Mouse (Mus musculus): ENCODE measurements around the gene Arhgef15.
A peak's percentile ranks its signal among the peaks of the same experiment; 100 is the strongest.
"Not testable (repeated sequence)": the region's sequence is repeated elsewhere in the genome, so short reads cannot be mapped to it uniquely, and the experiment has no call there.

The Arhgef15 gene

DNA sequence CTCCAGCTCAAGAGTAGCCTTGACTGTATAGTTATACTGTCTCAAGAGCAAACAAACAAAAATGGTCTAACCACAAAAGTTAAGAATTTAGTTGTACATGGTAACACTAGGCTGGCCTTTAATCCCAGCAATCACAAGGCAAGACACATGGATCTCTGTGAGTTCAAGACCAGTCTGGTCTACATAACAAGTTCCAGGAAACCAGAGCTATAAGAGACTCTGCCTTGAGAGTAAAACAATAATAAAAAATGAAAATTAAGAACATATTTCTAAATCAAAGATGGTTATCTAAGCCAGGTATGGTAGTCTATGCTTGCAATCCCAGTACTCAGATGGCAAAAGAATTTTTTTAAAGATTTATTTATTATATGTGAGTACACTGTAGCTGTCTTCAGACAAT lies 7.8 kb upstream of the Arhgef15 start:
- DNase-seq, result no peak

DNA sequence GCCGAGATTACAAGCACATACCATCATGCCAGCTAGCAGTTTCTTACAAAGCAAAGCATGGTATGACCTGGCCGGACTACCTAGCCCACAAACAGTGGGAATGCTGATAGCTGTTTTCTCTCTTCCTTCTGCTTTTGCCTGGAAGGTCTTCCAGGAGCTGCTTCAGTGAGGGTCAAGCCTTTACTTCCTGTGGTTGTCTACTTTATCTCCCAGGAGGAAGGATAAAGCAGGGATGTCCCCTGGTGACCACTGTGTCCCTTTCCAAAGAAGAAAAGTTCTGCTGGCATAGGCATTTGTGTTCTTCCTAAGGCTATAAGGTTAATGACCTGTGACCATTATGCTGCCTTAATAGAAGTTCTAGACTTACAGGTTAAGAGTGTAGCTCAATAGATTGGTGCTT lies 6.1 kb upstream of the Arhgef15 start:
- DNase-seq, result no peak

DNA sequence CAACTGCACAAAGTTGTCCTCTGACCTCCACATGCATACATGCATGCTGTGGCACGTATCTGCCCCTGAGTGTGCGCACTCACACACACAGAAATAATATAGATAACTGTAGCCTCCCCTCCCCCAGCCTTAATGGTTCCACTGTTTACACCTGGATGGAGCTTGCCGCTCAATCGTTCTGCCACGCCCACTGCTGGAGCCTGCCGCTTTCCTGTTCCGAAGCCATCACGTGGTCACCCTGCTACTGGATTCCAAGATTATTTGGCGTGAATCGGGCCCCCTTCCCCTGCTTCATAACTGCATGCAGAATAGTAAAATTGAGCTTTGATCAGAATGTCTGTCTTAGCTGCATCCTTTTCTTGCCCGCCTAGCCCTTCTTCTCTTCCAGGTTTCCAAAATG lies 4.9 kb upstream of the Arhgef15 start:
- DNase-seq, result not testable (repeated sequence)

DNA sequence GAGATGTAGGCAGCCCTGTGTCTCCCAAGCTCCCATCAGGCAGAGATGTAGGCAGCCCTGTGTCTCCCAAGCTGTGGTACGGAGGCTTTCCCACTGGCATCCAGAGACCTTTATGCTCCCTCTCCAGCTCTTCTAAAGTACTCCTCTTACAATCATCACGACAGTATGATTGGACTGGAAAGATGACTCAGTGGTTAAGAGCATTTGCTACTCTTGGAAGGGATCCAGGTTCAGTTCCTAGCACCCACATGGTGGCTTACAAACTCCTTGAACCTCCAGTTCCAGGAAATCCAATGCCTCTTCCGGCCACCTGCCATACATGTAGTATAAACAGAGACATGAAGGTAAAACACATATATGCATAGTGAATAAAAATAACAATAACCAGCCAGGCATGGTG lies 4.3 kb upstream of the Arhgef15 start:
- DNase-seq, result no peak

DNA sequence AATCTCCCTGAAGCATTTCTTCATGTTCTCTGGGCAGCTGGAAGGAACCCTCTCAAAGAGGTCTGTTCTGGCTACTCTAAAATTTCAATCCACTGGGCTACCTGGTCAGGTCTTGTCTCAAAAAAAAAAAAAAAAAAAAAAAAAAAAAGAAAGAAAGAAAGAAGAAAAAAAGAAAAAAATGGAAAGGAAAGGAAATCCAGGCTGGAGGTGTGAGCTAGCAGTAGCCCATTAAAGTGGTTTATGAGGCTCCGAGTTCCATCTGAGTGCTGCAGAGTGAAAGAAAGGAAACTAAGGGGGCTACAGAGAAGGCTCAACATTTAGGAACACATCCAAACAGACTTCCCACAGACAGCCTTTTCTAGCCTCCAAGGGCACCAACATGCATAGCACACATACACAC lies 691 bp upstream of the Arhgef15 start:
- no peak for DNase-seq

DNA sequence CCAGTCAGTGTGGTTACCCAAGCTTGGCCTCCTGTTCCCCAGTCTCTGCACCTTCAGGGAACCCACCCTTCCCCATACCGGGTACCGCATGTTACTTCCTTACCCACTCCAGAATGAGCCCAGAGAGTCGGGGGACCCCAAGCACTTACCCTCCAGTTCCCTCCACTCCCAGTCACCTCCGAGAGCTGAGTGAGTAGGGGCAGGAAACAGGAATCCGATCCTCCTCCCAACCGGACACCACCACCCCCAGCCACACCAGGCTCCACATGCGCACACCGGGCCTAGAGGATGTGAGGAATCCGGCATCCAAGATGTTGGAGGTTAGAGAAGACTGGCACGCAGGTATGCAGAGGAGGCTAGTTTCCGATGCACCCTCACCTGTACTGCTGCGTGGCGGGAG lies 583 bp downstream of the Arhgef15 start:
- no peak for DNase-seq

DNA sequence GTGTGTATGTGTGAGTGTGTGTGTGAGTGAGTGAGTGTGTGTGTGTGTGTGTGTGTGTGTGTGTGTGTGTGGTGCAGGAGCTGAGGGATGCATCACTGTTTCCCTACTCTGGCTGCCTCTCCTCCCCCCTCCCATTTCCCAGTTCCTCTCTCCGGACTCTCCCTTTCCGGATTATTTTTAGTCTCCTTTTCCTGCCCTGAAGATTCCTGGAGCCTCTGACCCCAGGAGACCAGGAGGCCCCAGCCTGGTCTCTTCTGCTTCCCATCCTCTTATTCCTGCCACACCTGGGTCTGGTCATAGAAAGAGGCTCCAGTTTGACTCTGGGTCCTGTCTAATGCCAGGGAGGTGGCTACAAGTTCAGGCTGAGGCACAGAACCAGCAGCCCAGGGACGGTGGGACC lies 1.2 kb downstream of the Arhgef15 start:
- no peak for DNase-seq

DNA sequence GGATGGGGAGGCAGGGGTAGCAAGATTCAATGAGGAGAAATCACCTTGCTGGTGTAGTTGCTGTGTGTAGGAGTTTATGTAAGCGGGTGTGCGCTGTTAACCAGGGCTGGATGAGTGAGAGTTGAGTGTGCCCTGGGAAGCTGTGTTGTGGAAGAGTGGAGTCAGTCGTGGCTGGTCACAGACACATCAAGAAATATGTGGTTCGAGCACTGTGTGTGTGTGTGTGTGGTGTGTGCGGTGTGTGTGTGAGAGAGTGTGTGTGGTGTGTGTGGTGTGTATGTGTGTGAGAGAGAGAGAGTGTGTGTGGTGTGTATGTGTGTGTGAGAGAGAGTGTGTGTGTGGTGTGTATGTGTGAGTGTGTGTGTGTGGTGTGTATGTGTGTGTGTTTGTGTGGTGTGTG lies 1.8 kb downstream of the Arhgef15 start:
- DNase-seq, result no peak

DNA sequence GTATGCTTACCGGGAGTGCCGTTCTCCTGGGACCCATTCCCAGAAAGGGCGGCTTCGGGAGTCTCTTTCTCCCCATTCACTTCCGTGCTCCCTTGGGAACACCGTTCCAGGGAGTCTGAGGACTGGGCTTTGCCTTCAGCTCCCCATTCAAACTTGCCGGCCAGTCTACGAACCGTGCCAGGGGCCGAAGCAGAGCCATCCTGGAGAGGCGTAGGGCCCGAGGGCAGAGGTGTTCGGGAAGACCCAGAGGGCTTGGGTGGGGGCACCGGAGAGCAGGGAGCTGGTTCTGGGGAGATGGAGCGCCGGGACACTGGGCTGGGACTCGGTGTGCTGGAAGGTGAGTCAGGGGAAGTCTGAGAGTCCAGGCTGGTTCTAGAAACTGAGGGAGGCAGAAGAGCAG lies 2.9 kb downstream of the Arhgef15 start:
- DNase-seq, result no peak

DNA sequence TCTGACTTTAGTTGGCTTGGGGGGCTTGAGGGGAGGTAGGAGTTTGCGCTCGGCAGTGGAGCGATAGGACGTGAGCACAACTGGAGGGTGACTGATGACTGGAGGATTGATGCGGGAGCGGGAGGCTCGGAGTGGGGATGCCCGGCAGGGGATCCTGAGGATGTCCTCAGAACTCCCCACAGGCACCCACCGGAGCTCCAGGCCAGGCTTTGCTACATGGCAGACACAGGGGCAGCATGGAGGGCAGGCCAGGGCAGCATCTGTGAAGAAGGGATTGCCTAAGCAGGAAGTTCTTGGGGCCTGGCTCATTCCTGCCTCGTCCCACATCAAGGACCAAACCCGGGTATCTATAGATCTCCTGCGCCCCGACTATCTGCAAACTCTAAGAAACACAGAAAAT lies 3.4 kb downstream of the Arhgef15 start:
- DNase-seq, result no peak

DNA sequence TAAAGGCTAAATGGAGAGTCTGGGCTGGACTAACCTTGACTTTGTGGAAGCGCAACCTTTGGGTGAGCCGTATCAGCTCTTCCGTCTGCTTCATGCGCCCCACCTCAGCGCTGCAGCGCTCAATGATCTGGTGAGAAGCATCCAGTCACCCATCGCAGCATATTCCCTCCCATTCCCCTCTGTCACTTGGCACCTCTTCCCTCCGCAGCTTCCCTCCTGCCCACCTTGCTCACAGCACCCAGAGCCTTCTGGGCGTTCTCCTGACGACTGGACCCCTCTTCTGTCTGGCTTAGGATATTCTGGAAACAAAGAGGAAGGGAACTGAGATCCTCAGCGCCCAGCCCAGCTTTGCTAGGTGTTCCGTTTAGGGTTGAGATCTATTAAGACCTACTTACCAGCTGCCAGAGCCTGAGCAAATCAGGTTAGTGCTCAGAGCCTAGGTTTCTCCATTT lies 9.7 kb downstream of the Arhgef15 start:
- peak; percentile 54 to 67 for DNase-seq

DNA sequence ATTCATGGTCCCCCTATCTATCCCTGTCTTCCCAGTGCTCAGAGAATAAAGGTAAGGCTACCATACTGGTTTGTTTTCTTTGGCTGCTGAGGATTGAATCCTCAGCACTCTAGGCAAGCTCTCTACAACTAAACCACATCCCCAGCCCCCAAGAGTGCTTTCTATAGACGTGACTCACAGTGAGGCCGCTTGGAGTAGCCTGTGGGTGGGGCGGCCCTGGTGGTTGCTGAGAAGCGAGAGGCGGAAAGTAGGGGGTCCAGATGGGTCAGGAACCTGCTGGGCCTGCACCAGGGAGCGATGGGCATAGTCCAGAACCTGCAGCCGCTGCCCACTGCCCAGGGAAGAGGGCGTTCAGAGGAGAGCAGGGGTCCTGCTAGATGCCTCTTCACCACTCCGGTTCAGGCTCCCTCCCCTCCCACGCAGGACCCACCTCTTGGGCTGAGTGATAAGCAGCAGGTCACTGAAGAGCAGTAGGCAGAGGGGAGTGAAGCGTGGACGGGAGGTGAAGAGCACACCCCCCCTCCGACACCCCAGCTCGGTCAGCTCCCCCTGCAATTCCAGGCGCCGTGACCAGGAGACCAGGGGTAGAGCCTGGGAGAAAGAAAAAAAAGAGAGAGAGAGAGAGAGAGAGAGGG lies 10.4 kb downstream of the Arhgef15 start:
- peak in 1 of 2 experiments; percentile 43 for DNase-seq

DNA sequence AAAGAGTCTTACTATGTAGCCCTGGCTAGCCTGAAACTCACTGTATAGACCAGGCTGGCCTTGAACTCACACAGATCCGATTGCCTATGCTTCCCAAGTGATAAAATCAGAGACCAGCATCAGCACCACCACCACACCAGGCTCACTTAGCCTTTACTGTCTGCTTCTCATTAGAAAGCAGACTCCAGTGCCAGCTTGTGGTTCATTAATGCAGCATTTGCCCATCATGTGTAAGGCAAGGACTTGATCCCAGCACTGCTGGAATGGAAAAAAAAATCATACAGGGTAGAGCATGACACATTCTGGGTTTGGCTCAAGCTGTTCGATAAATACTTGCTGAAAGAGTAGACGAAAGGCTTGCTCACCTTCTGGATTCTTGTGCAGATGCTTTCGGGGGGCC lies 11.3 kb downstream of the Arhgef15 start:
- DNase-seq, result no peak

DNA sequence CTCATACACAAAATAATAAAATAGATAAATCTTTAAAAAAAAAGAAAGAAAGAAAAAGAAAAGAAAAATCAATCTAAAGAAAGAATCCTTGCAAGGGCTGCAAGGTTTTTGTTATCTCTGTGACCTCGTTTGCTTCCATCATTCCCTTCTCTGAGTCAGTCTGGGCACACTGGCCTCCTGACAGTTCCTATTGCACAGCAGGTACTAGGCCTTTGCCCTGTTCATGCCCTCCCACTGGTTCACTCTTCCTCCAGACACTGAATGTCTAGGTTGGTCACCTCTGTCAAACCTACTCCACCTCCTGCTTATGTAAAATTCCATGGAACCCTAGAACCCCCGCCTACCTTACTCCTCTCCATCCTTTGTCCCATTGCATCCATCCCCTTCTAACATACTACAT lies 12.0 kb downstream of the Arhgef15 start:
- no peak for DNase-seq

DNA sequence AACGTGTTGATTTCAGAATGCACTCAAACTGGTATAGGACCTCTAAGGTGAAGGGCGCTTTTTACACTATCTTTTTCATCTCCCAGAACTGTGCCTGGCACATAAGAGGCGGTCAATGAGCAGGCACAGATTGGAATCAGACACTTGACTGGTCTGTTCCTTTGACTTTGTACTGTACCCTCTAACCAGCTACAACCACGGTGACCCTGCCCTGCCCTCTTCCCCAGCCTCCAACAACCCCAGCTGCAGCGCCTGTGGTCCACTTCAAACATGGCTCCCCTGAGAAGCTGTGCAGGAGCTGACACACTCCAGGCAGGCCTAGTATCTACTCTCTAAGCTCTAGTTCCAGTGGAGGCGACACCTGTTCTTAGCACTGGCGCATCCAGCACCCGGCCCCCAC lies 14.5 kb downstream of the Arhgef15 start:
- DNase-seq, result no peak

DNA sequence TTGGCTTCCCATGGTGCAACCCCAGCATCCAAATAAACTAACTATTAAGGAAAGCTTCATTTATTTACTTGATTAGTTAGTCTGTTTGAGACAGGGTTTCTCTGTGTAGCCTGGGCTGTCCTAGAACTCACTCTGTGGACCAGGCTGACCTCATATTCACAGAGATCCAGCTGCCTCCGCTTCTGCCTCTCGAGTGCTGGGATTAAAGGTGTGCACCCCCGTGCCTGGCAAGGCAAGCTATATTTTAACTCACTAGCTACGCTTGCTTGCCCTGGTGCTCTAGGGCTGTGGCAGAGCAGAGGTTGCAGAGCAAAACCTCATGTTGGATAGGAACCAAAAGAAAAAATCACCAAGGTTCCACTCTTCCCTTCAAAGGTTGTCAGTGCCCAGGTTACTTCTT lies 16.8 kb downstream of the Arhgef15 start:
- DNase-seq, result no peak

DNA sequence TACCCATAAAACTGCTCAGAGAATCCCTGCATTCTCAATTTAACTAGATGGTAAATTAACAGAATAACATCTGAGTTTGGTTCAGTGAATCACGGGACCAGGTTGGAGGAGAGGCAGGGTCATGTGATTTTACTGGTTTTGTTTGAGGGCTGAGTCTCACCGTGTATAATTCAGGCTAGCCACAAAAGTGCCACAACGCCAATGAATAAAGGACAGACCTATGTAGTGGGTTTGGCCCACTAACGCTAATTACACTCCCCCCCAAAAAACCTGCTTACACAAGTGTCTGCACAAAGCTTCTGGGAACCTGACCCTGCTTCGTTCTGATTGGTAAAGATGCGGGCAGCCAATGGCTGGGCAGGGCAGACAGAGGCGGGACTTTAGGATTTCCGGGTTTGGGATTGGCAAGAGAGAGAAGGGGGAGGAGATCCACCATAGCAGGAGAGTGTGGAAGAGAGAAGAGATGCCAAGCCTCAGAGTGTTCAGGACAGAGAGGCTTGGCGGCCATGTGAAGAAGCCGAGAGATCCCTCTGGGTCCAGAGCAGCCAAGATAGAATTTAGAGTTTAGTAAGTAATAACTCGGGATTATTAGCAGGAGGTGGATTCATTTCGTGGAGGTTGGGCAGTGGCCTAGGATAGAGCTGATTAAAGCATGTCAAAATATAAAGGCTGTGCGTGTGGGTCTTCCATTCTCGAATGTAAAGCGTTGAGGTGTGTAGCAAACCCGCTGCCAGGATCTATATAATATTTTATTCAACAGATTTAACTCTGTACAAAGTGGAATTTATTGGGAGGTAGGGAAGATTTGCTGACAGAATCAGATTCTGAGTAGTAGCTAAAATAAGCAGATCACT lies 17.6 kb downstream of the Arhgef15 start:
- peak; percentile 84 to 95 for DNase-seq

DNA sequence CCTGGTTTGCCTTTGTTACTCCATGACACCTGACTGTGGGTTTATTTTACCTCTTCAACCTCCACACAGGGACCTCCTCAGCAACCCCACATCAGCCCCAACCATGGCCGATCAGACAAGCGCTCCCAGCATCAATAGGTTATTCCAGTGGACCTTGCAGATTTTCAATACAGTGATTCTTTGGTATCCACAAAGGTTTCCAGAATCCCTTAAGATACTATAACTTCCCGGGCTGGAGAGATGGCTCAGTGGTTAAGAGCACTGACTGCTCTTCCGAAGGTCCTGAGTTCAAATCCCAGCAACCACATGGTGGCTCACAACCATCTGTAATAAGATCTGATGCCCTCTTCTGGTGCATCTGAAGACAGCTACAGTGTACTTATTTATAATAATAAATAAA lies 20.3 kb downstream of the Arhgef15 start:
- DNase-seq, result not testable (repeated sequence)

DNA sequence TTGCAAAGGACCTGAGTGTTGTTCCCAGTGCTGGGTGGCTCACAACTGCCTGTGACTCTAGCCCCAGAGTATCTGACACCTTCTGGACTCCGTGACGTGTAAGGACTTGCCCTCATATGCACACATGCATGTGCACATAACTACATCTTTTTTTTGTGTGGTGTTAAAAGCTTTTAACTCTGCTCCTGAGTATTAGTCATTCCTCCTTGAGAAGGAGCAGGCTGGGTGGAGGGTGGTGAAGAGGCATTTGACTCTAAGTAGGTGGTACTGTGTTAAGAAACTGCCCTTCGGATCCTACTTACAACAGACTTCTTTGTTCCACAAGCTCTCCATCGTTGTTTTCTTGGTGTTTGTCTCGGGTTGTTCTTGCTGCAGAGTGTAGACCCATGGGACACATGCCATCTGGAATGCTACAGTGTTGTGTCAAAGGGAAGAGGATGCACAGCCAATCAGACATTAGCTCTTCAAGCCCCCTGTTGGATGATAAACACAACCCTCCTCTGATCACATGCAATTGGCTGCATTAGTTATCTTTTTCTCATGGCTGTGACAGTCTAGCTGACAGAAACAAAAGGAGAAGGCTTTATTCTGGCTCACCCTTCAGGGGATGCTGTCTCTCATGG lies 23.3 kb downstream of the Arhgef15 start:
- no peak for DNase-seq

DNA sequence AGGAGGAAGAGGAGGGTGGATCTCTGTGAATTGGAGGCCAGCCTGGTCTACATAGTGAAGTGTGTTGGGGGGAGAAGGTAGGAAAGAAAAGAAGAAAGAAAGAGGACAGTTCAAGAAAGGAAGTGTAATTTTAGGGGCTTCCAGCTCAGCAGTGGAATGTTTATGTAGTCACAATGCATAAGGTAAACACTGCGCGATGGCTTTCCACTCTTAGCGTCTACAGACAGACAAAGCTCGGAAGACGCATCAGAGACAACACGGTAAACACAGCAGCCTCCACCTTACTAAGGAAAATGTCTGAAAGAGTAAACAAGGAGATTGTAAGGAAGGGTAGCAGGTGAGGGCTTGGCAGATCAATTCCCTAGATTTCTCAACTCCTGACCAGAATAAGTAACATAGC lies 27.3 kb downstream of the Arhgef15 start:
- DNase-seq, result no peak

DNA sequence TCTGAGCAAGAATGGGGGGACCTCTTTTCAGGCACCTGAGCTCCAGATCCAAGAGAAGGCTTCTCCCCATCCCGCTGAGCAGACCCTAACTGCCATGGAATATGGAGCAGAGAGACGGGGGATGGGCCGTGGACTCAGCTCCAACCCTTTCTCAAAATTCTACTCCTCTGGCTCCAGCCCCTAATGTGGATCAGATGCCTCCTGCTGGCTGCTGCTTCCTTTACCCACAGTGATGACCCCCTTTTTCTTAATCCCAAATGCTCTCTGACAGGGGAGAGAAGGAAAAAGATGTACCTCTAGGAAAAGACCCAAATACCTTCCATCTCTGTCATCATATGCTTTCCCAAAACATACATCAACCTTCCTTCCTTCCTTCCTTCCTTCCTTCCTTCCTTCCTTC lies 30.3 kb downstream of the Arhgef15 start, which contains the start of gene Odf4:
Odf4 (minus strand) TSS at position 101 of the 400 bp plus-strand sequence.
- no peak for DNase-seq

DNA sequence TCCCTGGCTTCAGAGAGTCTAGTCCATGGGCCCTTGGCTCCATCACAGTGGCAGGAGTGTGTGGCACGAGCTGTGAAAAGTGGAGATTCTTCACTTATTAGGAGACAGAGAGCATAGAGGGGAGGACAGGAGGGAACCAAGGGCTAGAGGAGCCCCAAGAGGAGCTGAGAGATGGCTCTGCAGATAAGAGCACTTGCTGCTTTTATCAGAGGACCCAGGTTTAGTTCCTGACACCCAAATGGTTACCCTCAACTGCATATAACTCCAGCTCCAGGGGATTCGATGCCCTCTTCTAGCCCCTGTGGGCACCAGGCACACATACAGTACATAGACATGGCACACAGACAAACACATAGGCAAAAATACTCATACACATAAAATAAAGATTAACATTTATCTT lies 32.5 kb downstream of the Arhgef15 start:
- DNase-seq, result no peak

DNA sequence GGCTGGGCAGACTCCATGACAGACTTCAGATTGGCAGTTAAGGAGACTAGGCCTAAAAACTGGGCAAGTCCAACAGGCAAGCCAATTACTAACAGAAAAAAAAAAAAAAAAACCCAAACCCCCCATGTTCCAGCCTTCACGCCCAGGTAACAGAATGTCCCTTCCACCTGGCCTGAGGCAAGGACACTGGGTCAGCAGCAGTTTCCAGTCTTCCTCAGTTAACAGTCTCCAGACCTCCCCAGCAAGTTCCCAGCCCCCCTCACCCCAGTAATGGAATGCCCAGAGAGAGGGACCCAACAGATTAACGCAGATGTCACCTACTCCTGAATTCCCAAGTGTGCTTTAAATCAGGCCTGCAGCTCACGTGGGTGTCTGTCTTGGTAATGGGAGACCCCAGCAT lies 34.1 kb downstream of the Arhgef15 start:
- no peak for DNase-seq

DNA sequence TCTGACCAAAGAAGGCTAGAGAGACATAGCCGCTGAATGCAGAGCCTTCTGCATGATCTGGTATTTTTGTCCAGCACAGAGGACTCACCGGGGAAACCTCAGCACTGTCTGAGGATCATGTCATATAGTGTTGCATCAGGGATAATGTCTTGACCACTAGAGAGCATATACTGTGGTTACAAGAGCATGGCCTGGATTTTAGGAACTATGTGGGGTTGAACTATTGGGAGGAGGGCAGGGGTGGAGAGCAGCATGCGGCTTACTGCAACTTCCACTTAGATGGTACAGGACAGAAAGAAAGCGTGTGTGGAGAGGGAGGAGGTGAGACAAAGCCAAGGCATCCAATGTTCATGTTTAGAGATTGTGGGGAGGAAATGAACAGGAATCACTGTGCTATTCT lies 42.7 kb downstream of the Arhgef15 start:
- no peak for DNase-seq
